Mouse (Mus musculus) lung, embryonic 16.5 days (tissue): Measurements from ENCODE around the gene Ascc1. TPM values are rescaled to one million over a fixed set of nuclear protein-coding genes. Genes with fewer than 3 reads are reported as not detected.
"Not testable (repeated sequence)": the region's sequence is repeated elsewhere in the genome, so short reads cannot be mapped to it uniquely, and the experiment has no call there.

Experiments used
- ATAC-seq: fragments of 200-750 bp; cut with Nextera tagmentation; 2 replicates; pipeline ENCODE4 v1.8.0; 2017; ENCODE audit warnings: low read depth, mild to moderate bottlenecking, moderate library complexity
- H3K27ac ChIP-seq: fragments of 300-500 bp; sonication (generic); 2 replicates; pipeline ENCODE4 v1.5.1; 2014; ENCODE audit warnings: mild to moderate bottlenecking, control low read depth, low read length
- H3K27me3 ChIP-seq: fragments of 300-500 bp; sonication (generic); 2 replicates; pipeline ENCODE4 v1.6.1; 2014; ENCODE audit warnings: low read depth, low read length, mixed read lengths; ENCODE audit not compliant: control insufficient read depth, insufficient read depth
- H3K36me3 ChIP-seq: fragments of 300-500 bp; sonication (generic); 2 replicates; pipeline ENCODE4 v1.6.1; 2014; ENCODE audit warnings: low read length; ENCODE audit not compliant: control insufficient read depth, insufficient read depth
- H3K4me1 ChIP-seq: fragments of 300-500 bp; sonication (generic); replicated peaks from 2 replicates; pipeline ENCODE4 v1.6.1; 2014; ENCODE audit warnings: low read length, mixed read lengths; ENCODE audit not compliant: control insufficient read depth, insufficient read depth
- H3K4me2 ChIP-seq: fragments of 300-500 bp; sonication (generic); 2 replicates; pipeline ENCODE4 v1.6.1; 2014; ENCODE audit warnings: low read depth, low read length, control low read depth
- H3K4me3 ChIP-seq: fragments of 300-500 bp; sonication (generic); 2 replicates; pipeline ENCODE4 v1.5.1; 2014; ENCODE audit warnings: mild to moderate bottlenecking, low read length, control low read depth
- H3K9ac ChIP-seq: fragments of 300-500 bp; sonication (generic); 2 replicates; pipeline ENCODE4 v1.6.1; 2014; ENCODE audit warnings: low read length, control low read depth
- H3K9me3 ChIP-seq: fragments of 300-500 bp; sonication (generic); 2 replicates; pipeline ENCODE4 v1.6.1; 2016; ENCODE audit warnings: low read length; ENCODE audit not compliant: control insufficient read depth
- WGBS: fragments of 180-500 bp; shearing (Covaris S2); extraction: QIAGEN DNeasy Blood & Tissue Kit; methylation state at CpG from one replicate; pipeline ENCODE4 v1.1.7; 2014; 5-methylcytosine and 5-hydroxymethylcytosine counted together
- polyA plus RNA-seq: library from polyadenylated mRNA; unstranded; fragments of >200 nt; fragmentation: Nextera tagmentation; extraction: Ambion mirVana; gene quantifications from 2 replicates; pipeline ENCODE4 v1.2.1, GENCODE M21; 2015

Gene Ascc1
- polyA plus RNA-seq, 1 experiment from 2014 or later: 48.2 TPM

- ATAC-seq: no peak
- Histone ChIP-seq H3K27ac (no peak overlapping the region), H3K27me3 (no peaks in the 10 kb centered on the region), H3K4me2 (no peak overlapping the region), H3K36me3 (peaks cover 11% of the 10 kb centered on the region), H3K4me1 (peaks cover 14% of the 10 kb centered on the region), H3K4me3 (no peak overlapping the region), H3K9me3 (no peaks in the 10 kb centered on the region), H3K9ac (no peak overlapping the region)
- WGBS: 80% methylated on average over 3 of the region's 3 CpGs
Observed at GRCm38 (mm10) chr10:59999057-59999456, 3.5 kb upstream of the Ascc1 start.

- Histone ChIP-seq H3K9ac (peak overlapping the region; percentile 79), H3K4me3 (peak overlapping the region; percentile 74), H3K4me1 (peaks cover 14% of the 10 kb centered on the region), H3K4me2 (peak overlapping the region; percentile 81)
- H3K27me3 ChIP-seq, H3K36me3 ChIP-seq, H3K9me3 ChIP-seq, H3K27ac ChIP-seq, ATAC-seq: not testable (repeated sequence)
- WGBS: 77% methylated on average over 8 of the region's 8 CpGs
Observed at GRCm38 (mm10) chr10:60001663-60002062, 942 bp upstream of the Ascc1 start.

- WGBS: 1% methylated on average over 12 of the region's 12 CpGs
- Histone ChIP-seq H3K4me2 (peak overlapping the region; percentile 81), H3K36me3 (no peaks in the 10 kb centered on the region), H3K9ac (peak overlapping the region; percentile 79), H3K27me3 (no peaks in the 10 kb centered on the region), H3K4me3 (peak overlapping the region; percentile 74), H3K27ac (peak overlapping the region; percentile 99), H3K9me3 (no peaks in the 10 kb centered on the region), H3K4me1 (peaks cover 14% of the 10 kb centered on the region)
- no peak for ATAC-seq
Observed at GRCm38 (mm10) chr10:60002203-60002602, 402 bp upstream of the Ascc1 start.

- Histone ChIP-seq H3K36me3 (peaks cover 4% of the 10 kb centered on the region; the same call in 1 of the 2 replicates), H3K27me3 (no peaks in the 10 kb centered on the region), H3K4me2 (peak overlapping the region; percentile 87), H3K27ac (peak overlapping the region; percentile 99), H3K9me3 (no peaks in the 10 kb centered on the region), H3K4me1 (peaks cover 14% of the 10 kb centered on the region), H3K9ac (peak overlapping the region; percentile 79), H3K4me3 (peak overlapping the region; percentile 74)
- under 1% methylated on average over 21 of the region's 21 CpGs for WGBS
- no peak; the same call in 1 of the 2 replicates for ATAC-seq
Observed at GRCm38 (mm10) chr10:60003213-60003752, 678 bp downstream of the Ascc1 start.

- Histone ChIP-seq H3K27me3 (no peaks in the 10 kb centered on the region), H3K27ac (peak overlapping the region; percentile 99), H3K4me3 (peak overlapping the region; percentile 74), H3K9ac (peak overlapping the region; percentile 79), H3K4me2 (peak overlapping the region; percentile 87), H3K9me3 (no peaks in the 10 kb centered on the region), H3K36me3 (peaks cover 4% of the 10 kb centered on the region; the same call in 1 of the 2 replicates), H3K4me1 (peaks cover 14% of the 10 kb centered on the region)
- 73% methylated on average over 9 of the region's 9 CpGs for WGBS
- ATAC-seq: no peak
Observed at GRCm38 (mm10) chr10:60003847-60004246, 1.2 kb downstream of the Ascc1 start.

- Histone ChIP-seq H3K4me1 (peaks cover 14% of the 10 kb centered on the region), H3K36me3 (peaks cover 4% of the 10 kb centered on the region; the same call in 1 of the 2 replicates), H3K27ac (no peak overlapping the region), H3K4me3 (no peak overlapping the region), H3K9me3 (no peaks in the 10 kb centered on the region), H3K4me2 (no peak overlapping the region), H3K27me3 (no peaks in the 10 kb centered on the region), H3K9ac (no peak overlapping the region)
- no peak for ATAC-seq
- 54% methylated on average over 2 of the region's 2 CpGs for WGBS
Observed at GRCm38 (mm10) chr10:60005264-60005663, 2.7 kb downstream of the Ascc1 start.

- no peaks in the 10 kb centered on the region for H3K27me3 ChIP-seq
- no peaks in the 10 kb centered on the region for H3K9me3 ChIP-seq
- no peak overlapping the region for H3K4me2 ChIP-seq
- WGBS: 36% methylated on average over 3 of the region's 3 CpGs
- no peaks in the 10 kb centered on the region for H3K4me1 ChIP-seq
- H3K9ac ChIP-seq: no peak overlapping the region
- no peak for ATAC-seq
- no peak overlapping the region for H3K27ac ChIP-seq
- peaks cover 7% of the 10 kb centered on the region; the same call in 1 of the 2 replicates for H3K36me3 ChIP-seq
- H3K4me3 ChIP-seq: no peak overlapping the region
Observed at GRCm38 (mm10) chr10:60009115-60009514, 6.5 kb downstream of the Ascc1 start.

- Histone ChIP-seq H3K27ac (no peak overlapping the region), H3K36me3 (peaks cover 6% of the 10 kb centered on the region; the same call in 1 of the 2 replicates), H3K9me3 (no peaks in the 10 kb centered on the region), H3K27me3 (no peaks in the 10 kb centered on the region), H3K9ac (no peak overlapping the region), H3K4me1 (no peaks in the 10 kb centered on the region), H3K4me3 (no peak overlapping the region), H3K4me2 (no peak overlapping the region)
- WGBS: 85% methylated on average over 6 of the region's 6 CpGs
- ATAC-seq: no peak
Observed at GRCm38 (mm10) chr10:60016223-60016622, 13.6 kb downstream of the Ascc1 start.

GRCm38 (mm10) chr10:60019299-60019698 is 16.7 kb downstream of the Ascc1 start:
- Histone ChIP-seq H3K27me3 (no peaks in the 10 kb centered on the region), H3K36me3 (0 out of 2 replicates have a peak, but pooled peaks cover 2% of the 10 kb centered on the region), H3K4me2 (no peak overlapping the region), H3K4me1 (no peaks in the 10 kb centered on the region), H3K9ac (no peak overlapping the region), H3K9me3 (no peaks in the 10 kb centered on the region), H3K4me3 (no peak overlapping the region), H3K27ac (no peak overlapping the region)
- no peak for ATAC-seq
- 65% methylated on average over 2 of the region's 2 CpGs for WGBS
